Mouse (Mus musculus): Measurements from ENCODE around the gene 4632433K11Rik. TPM values are rescaled to one million over a fixed set of nuclear protein-coding genes. Genes with fewer than 3 reads are reported as not detected.

Gene 4632433K11Rik
- polyA plus RNA-seq, 1 experiment from 2014 or later: not detected

GRCm38 (mm10) chr7:5029946-5030345 lies 4.0 kb upstream of the 4632433K11Rik start:
- Histone ChIP-seq H3K4me1 (replicated peaks; ENCODE audit: control insufficient read depth, insufficient read depth, low read length) (no peaks in the 10 kb centered on the region), H3K9me3 (ENCODE audit: control insufficient read depth, low read length) (peaks cover 43% of the 10 kb centered on the region), H3K4me2 (ENCODE audit: low read length) (no peak overlapping the region), H3K27ac (ENCODE audit: low read depth) (no peak overlapping the region), H3K9ac (ENCODE audit: low read length) (no peak overlapping the region), H3K4me3 (ENCODE audit: low read depth, low read length) (no peak overlapping the region), H3K27me3 (replicated peaks; ENCODE audit: control insufficient read depth, insufficient read depth, low read length) (no peaks in the 10 kb centered on the region), H3K36me3 (ENCODE audit: control insufficient read depth, insufficient read depth, low read length) (peaks cover 91% of the 10 kb centered on the region)
- DNase-seq (ENCODE audit: low spot score) (no peak), ATAC-seq (replicated peaks; ENCODE audit: low FRiP score, low TSS enrichment, low read depth) (no peak)
- WGBS: 91% methylated on average over 21 of the region's 21 CpGs

GRCm38 (mm10) chr7:5030554-5031275 lies 3.2 kb upstream of the 4632433K11Rik start:
- Histone ChIP-seq H3K36me3 (ENCODE audit: control insufficient read depth, insufficient read depth, low read length) (peaks cover 93% of the 10 kb centered on the region), H3K4me3 (ENCODE audit: low read depth, low read length) (no peak overlapping the region), H3K27ac (ENCODE audit: low read depth) (no peak overlapping the region), H3K4me1 (replicated peaks; ENCODE audit: control insufficient read depth, insufficient read depth, low read length) (no peaks in the 10 kb centered on the region), H3K27me3 (replicated peaks; ENCODE audit: control insufficient read depth, insufficient read depth, low read length) (no peaks in the 10 kb centered on the region), H3K9me3 (ENCODE audit: control insufficient read depth, low read length) (peaks cover 46% of the 10 kb centered on the region), H3K9ac (ENCODE audit: low read length) (no peak overlapping the region), H3K4me2 (ENCODE audit: low read length) (no peak overlapping the region)
- DNase-seq (ENCODE audit: low spot score) (no peak), ATAC-seq (replicated peaks; ENCODE audit: low FRiP score, low TSS enrichment, low read depth) (no peak)
- 83% methylated on average over 63 of the region's 63 CpGs for WGBS

GRCm38 (mm10) chr7:5031496-5031895 lies 2.4 kb upstream of the 4632433K11Rik start:
- Histone ChIP-seq H3K9me3 (ENCODE audit: control insufficient read depth, low read length) (peaks cover 48% of the 10 kb centered on the region), H3K4me3 (ENCODE audit: low read depth, low read length) (no peak overlapping the region), H3K4me1 (replicated peaks; ENCODE audit: control insufficient read depth, insufficient read depth, low read length) (no peaks in the 10 kb centered on the region), H3K36me3 (ENCODE audit: control insufficient read depth, insufficient read depth, low read length) (peaks cover 91% of the 10 kb centered on the region), H3K9ac (ENCODE audit: low read length) (no peak overlapping the region), H3K27ac (ENCODE audit: low read depth) (no peak overlapping the region), H3K27me3 (replicated peaks; ENCODE audit: control insufficient read depth, insufficient read depth, low read length) (no peaks in the 10 kb centered on the region), H3K4me2 (ENCODE audit: low read length) (no peak overlapping the region)
- DNase-seq (ENCODE audit: low spot score): no peak
- WGBS: 79% methylated on average over 46 of the region's 46 CpGs
- no peak for ATAC-seq (replicated peaks; ENCODE audit: low FRiP score, low TSS enrichment, low read depth)

GRCm38 (mm10) chr7:5035628-5036027 lies 1.7 kb downstream of the 4632433K11Rik start:
- no peak overlapping the region for H3K4me3 ChIP-seq (ENCODE audit: low read depth, low read length)
- DNase-seq (ENCODE audit: low spot score) (no peak), ATAC-seq (replicated peaks; ENCODE audit: low FRiP score, low TSS enrichment, low read depth) (no peak)
- H3K4me2 ChIP-seq (ENCODE audit: low read length): no peak overlapping the region
- 0 out of 2 replicates have a peak, but pooled peaks cover 4% of the 10 kb centered on the region for H3K4me1 ChIP-seq (replicated peaks; ENCODE audit: control insufficient read depth, insufficient read depth, low read length)
- peaks cover 56% of the 10 kb centered on the region for H3K36me3 ChIP-seq (ENCODE audit: control insufficient read depth, insufficient read depth, low read length)
- H3K9me3 ChIP-seq (ENCODE audit: control insufficient read depth, low read length): peaks cover 27% of the 10 kb centered on the region
- H3K27me3 ChIP-seq (replicated peaks; ENCODE audit: control insufficient read depth, insufficient read depth, low read length): no peaks in the 10 kb centered on the region
- H3K27ac ChIP-seq (ENCODE audit: low read depth): no peak overlapping the region
- WGBS: 95% methylated on average over 17 of the region's 17 CpGs
- no peak overlapping the region for H3K9ac ChIP-seq (ENCODE audit: low read length)

- no peaks in the 10 kb centered on the region for H3K27me3 ChIP-seq (replicated peaks; ENCODE audit: control insufficient read depth, insufficient read depth, low read length)
- 0 out of 2 replicates have a peak, but pooled peaks cover 4% of the 10 kb centered on the region for H3K4me1 ChIP-seq (replicated peaks; ENCODE audit: control insufficient read depth, insufficient read depth, low read length)
- H3K36me3 ChIP-seq (ENCODE audit: control insufficient read depth, insufficient read depth, low read length): peaks cover 51% of the 10 kb centered on the region
- 93% methylated on average over 9 of the region's 9 CpGs for WGBS
- no peak overlapping the region for H3K9ac ChIP-seq (ENCODE audit: low read length)
- no peak for DNase-seq (ENCODE audit: low spot score)
- no peak overlapping the region for H3K4me2 ChIP-seq (ENCODE audit: low read length)
- no peak overlapping the region for H3K27ac ChIP-seq (ENCODE audit: low read depth)
- H3K4me3 ChIP-seq (ENCODE audit: low read depth, low read length): no peak overlapping the region
- no peak for ATAC-seq (replicated peaks; ENCODE audit: low FRiP score, low TSS enrichment, low read depth)
- H3K9me3 ChIP-seq (ENCODE audit: control insufficient read depth, low read length): peaks cover 22% of the 10 kb centered on the region
Observed at GRCm38 (mm10) chr7:5036136-5036535, 2.2 kb downstream of the 4632433K11Rik start.

GRCm38 (mm10) chr7:5037026-5037425 lies 3.1 kb downstream of the 4632433K11Rik start:
- WGBS: 96% methylated on average over 7 of the region's 7 CpGs

GRCm38 (mm10) chr7:5037467-5037866 lies 3.5 kb downstream of the 4632433K11Rik start:
- H3K9me3 ChIP-seq (ENCODE audit: control insufficient read depth, low read length): peaks cover 8% of the 10 kb centered on the region
- peak overlapping the region; percentile 60 for H3K4me2 ChIP-seq (ENCODE audit: low read length)
- H3K27me3 ChIP-seq (replicated peaks; ENCODE audit: control insufficient read depth, insufficient read depth, low read length): no peaks in the 10 kb centered on the region
- ATAC-seq (replicated peaks; ENCODE audit: low FRiP score, low TSS enrichment, low read depth) (no peak), DNase-seq (ENCODE audit: low spot score) (no peak)
- H3K4me3 ChIP-seq (ENCODE audit: low read depth, low read length): peak overlapping the region; percentile 61
- H3K36me3 ChIP-seq (ENCODE audit: control insufficient read depth, insufficient read depth, low read length): peaks cover 38% of the 10 kb centered on the region
- peak overlapping the region; percentile 95; the same call in 1 of the 2 replicates for H3K27ac ChIP-seq (ENCODE audit: low read depth)
- H3K4me1 ChIP-seq (replicated peaks; ENCODE audit: control insufficient read depth, insufficient read depth, low read length): 0 out of 2 replicates have a peak, but pooled peaks cover 4% of the 10 kb centered on the region
- peak overlapping the region; percentile 66; the same call in 1 of the 2 replicates for H3K9ac ChIP-seq (ENCODE audit: low read length)
- WGBS: 90% methylated on average over 8 of the region's 8 CpGs

More at GRCm38 (mm10) chr7:5037026-5037425, 3.1 kb downstream of the 4632433K11Rik start:
- peaks cover 13% of the 10 kb centered on the region for H3K9me3 ChIP-seq (ENCODE audit: control insufficient read depth, low read length)
- 0 out of 2 replicates have a peak, but pooled peaks cover 4% of the 10 kb centered on the region for H3K4me1 ChIP-seq (replicated peaks; ENCODE audit: control insufficient read depth, insufficient read depth, low read length)
- H3K36me3 ChIP-seq (ENCODE audit: control insufficient read depth, insufficient read depth, low read length): peaks cover 42% of the 10 kb centered on the region
- ATAC-seq (replicated peaks; ENCODE audit: low FRiP score, low TSS enrichment, low read depth) (no peak), DNase-seq (ENCODE audit: low spot score) (no peak)
- no peak overlapping the region for H3K4me3 ChIP-seq (ENCODE audit: low read depth, low read length)
- no peak overlapping the region for H3K4me2 ChIP-seq (ENCODE audit: low read length)
- no peaks in the 10 kb centered on the region for H3K27me3 ChIP-seq (replicated peaks; ENCODE audit: control insufficient read depth, insufficient read depth, low read length)
- H3K9ac ChIP-seq (ENCODE audit: low read length): no peak overlapping the region
- H3K27ac ChIP-seq (ENCODE audit: low read depth): no peak overlapping the region

GRCm38 (mm10) chr7:5038109-5038732 lies 4.3 kb downstream of the 4632433K11Rik start, which contains the start of gene Zfp784:
Gene Zfp784, minus strand, starts transcription at chr7:5038446.
- peak; percentile 97 for ATAC-seq (replicated peaks; ENCODE audit: low FRiP score, low TSS enrichment, low read depth)
- WGBS: 1% methylated on average over 48 of the region's 48 CpGs

More at GRCm38 (mm10) chr7:5038109-5038732, 4.3 kb downstream of the 4632433K11Rik start, which contains the start of gene Zfp784:
- Histone ChIP-seq H3K4me3 (ENCODE audit: low read depth, low read length) (peak within 1 kb of the TSS; percentile 61), H3K4me1 (replicated peaks; ENCODE audit: control insufficient read depth, insufficient read depth, low read length) (0 out of 2 replicates have a peak, but pooled peaks cover 4% of the 10 kb centered on the region), H3K9me3 (ENCODE audit: control insufficient read depth, low read length) (peaks cover 6% of the 10 kb centered on the region; the same call in 1 of the 2 replicates), H3K4me2 (ENCODE audit: low read length) (peak within 1 kb of the TSS; percentile 60), H3K27ac (ENCODE audit: low read depth) (peak within 1 kb of the TSS; percentile 95), H3K27me3 (replicated peaks; ENCODE audit: control insufficient read depth, insufficient read depth, low read length) (no peaks in the 10 kb centered on the region), H3K9ac (ENCODE audit: low read length) (peak within 1 kb of the TSS; percentile 66), H3K36me3 (ENCODE audit: control insufficient read depth, insufficient read depth, low read length) (peaks cover 30% of the 10 kb centered on the region)
- DNase-seq (ENCODE audit: low spot score): peak; percentile 96
